Mouse (Mus musculus) CH12.LX (cell line): ENCODE measurements around the gene Ssh2. TPM values are rescaled to one million over a fixed set of nuclear protein-coding genes. Genes with fewer than 3 reads are reported as not detected.
A peak's percentile ranks its signal among the peaks of the same experiment; 100 is the strongest.

Experiments
- DNase-seq: peaks from one replicate; pipeline ENCODE4 v3.0.0-alpha.2; 2013; ENCODE audit errors: extremely low read depth
- H3K27ac ChIP-seq: 2 replicates; pipeline ENCODE4 v1.5.1; 2012; ENCODE audit warnings: low read depth, mild to moderate bottlenecking, control low read depth, moderate library complexity; ENCODE audit not compliant: insufficient read depth
- H3K27me3 ChIP-seq: replicated peaks from 2 replicates; pipeline ENCODE3; 2012; ENCODE audit warnings: inconsistent platforms
- H3K36me3 ChIP-seq, 2 experiments: replicated peaks in 1 of 2; 2 replicates each; pipeline versions ENCODE3 to v1.6.1; 2012; ENCODE audit warnings: inconsistent platforms in 1 of 2, low read length in 1 of 2, mild to moderate bottlenecking in 1 of 2, mixed read lengths in 1 of 2, moderate library complexity in 1 of 2; ENCODE audit not compliant: control insufficient read depth in 1 of 2, insufficient read depth in 1 of 2
- H3K4me1 ChIP-seq, 2 experiments: 2 replicates each; pipeline ENCODE4 v1.6.1; 2012; ENCODE audit warnings: inconsistent platforms in 1 of 2, moderate library complexity in 1 of 2; ENCODE audit not compliant: insufficient read depth in 2 of 2, control insufficient read depth in 1 of 2
- H3K4me2 ChIP-seq: 2 replicates; pipeline ENCODE4 v1.6.1; 2012; ENCODE audit warnings: low read depth, mild to moderate bottlenecking, control low read depth; ENCODE audit not compliant: poor library complexity, insufficient read depth, severe bottlenecking
- H3K4me3 ChIP-seq, 3 experiments: fragments of 150-350 bp in 1 of 3; sonication (generic) in 1 of 3; replicated peaks in 1 of 3; 2 replicates each; pipeline versions ENCODE3 to v1.5.1; 2011 to 2012; ENCODE audit warnings: low read depth in 2 of 3, low read length in 2 of 3, mild to moderate bottlenecking in 2 of 3, moderate library complexity in 2 of 3, control low read depth in 1 of 3, improper control_type of control experiment in 1 of 3, inconsistent platforms in 1 of 3, mixed read lengths in 1 of 3; ENCODE audit not compliant: poor library complexity in 1 of 3
- H3K79me2 ChIP-seq: replicated peaks from 2 replicates; pipeline ENCODE4 v1.6.1; 2012; ENCODE audit warnings: mild to moderate bottlenecking, moderate library complexity; ENCODE audit not compliant: control insufficient read depth, poor library complexity, insufficient read depth, severe bottlenecking; ENCODE audit errors: extremely low read depth
- H3K9ac ChIP-seq: 2 replicates; pipeline ENCODE4 v1.6.1; 2012; ENCODE audit warnings: low read depth, mild to moderate bottlenecking, control low read depth, moderate library complexity; ENCODE audit not compliant: insufficient read depth
- H3K9me3 ChIP-seq: replicated peaks from 2 replicates; pipeline ENCODE3; 2012; ENCODE audit warnings: low read length, inconsistent platforms, mixed read lengths
- CHD2 ChIP-seq: IDR thresholded peaks from 2 replicates; pipeline ENCODE4 v1.6.1; 2011; ENCODE audit warnings: low read length, improper control_type of control experiment
- CTCF ChIP-seq, 2 experiments: IDR thresholded peaks in 1 of 2; conservative IDR thresholded peaks in 1 of 2; 2 replicates each; pipeline ENCODE4 v1.5.1; 2011 to 2012; ENCODE audit warnings: low read depth in 2 of 2, low read length in 2 of 2, improper control_type of control experiment in 1 of 2, inconsistent platforms in 1 of 2, mild to moderate bottlenecking in 1 of 2, moderate library complexity in 1 of 2
- ELF1 ChIP-seq: IDR thresholded peaks from 2 replicates; pipeline ENCODE4 v1.6.1; 2014; ENCODE audit warnings: low read depth, mild to moderate bottlenecking, inconsistent platforms, low read length, improper control_type of control experiment
- IRF4 ChIP-seq: IDR thresholded peaks from 2 replicates; pipeline ENCODE4 v1.6.1; 2014; ENCODE audit warnings: low read depth, mild to moderate bottlenecking, inconsistent platforms, low read length, improper control_type of control experiment
- JUN ChIP-seq: IDR thresholded peaks from 2 replicates; pipeline ENCODE4 v1.6.1; 2011; ENCODE audit warnings: low read depth, mild to moderate bottlenecking, low read length, improper control_type of control experiment, moderate library complexity; ENCODE audit not compliant: insufficient read depth
- JUND ChIP-seq: conservative IDR thresholded peaks from 2 replicates; pipeline ENCODE4 v1.6.1; 2011; ENCODE audit warnings: low read depth, low read length, improper control_type of control experiment
- MAFK ChIP-seq: IDR thresholded peaks from 2 replicates; pipeline ENCODE4 v1.6.1; 2011; ENCODE audit warnings: low read length, improper control_type of control experiment; ENCODE audit not compliant: insufficient replicate concordance
- MAZ ChIP-seq: IDR thresholded peaks from 2 replicates; pipeline ENCODE4 v1.6.1; 2012; ENCODE audit warnings: low read depth, mild to moderate bottlenecking, inconsistent platforms, low read length, improper control_type of control experiment, moderate library complexity
- MEF2A ChIP-seq: IDR thresholded peaks from 2 replicates; pipeline ENCODE4 v1.6.1; 2014; ENCODE audit warnings: low read depth, mild to moderate bottlenecking, inconsistent platforms, low read length, improper control_type of control experiment, borderline replicate concordance
- MXI1 ChIP-seq: IDR thresholded peaks from 2 replicates; pipeline ENCODE4 v1.6.1; 2011; ENCODE audit warnings: mild to moderate bottlenecking, low read depth, low read length, improper control_type of control experiment
- PAX5 ChIP-seq: IDR thresholded peaks from 2 replicates; pipeline ENCODE4 v1.6.1; 2012; ENCODE audit warnings: low read length, inconsistent platforms, mixed read lengths
- POLR2A ChIP-seq: IDR thresholded peaks from 2 replicates; pipeline ENCODE4 v1.6.1; 2011; ENCODE audit warnings: low read depth, mild to moderate bottlenecking, improper control_type of control experiment, low read length
- RAD21 ChIP-seq: IDR thresholded peaks from 2 replicates; pipeline ENCODE4 v1.6.1; 2011; ENCODE audit warnings: low read depth, mild to moderate bottlenecking, low read length, improper control_type of control experiment, moderate library complexity
- RCOR1 ChIP-seq: conservative IDR thresholded peaks from 2 replicates; pipeline ENCODE4 v1.6.1; 2012; ENCODE audit warnings: low read depth, mild to moderate bottlenecking, inconsistent platforms, low read length, improper control_type of control experiment
- SIN3A ChIP-seq: IDR thresholded peaks from 2 replicates; pipeline ENCODE4 v1.6.1; 2012; ENCODE audit warnings: low read length, improper control_type of control experiment, inconsistent platforms
- SMC3 ChIP-seq: IDR thresholded peaks from 2 replicates; pipeline ENCODE4 v1.6.1; 2011; ENCODE audit warnings: low read depth, low read length, improper control_type of control experiment
- TCF12 ChIP-seq: IDR thresholded peaks from 2 replicates; pipeline ENCODE4 v1.6.1; 2014; ENCODE audit warnings: low read depth, mild to moderate bottlenecking, inconsistent platforms, low read length, improper control_type of control experiment
- dilution Hi-C: fragments of 300-500 bp; cut with MboI; formaldehyde crosslinking; loops from 2 replicates; pipeline ENCODE4 v1.14.3; 2020; ENCODE audit warnings: low sequenced_read_pairs; ENCODE audit not compliant: extremely low pct_unique_long_range_greater_than_20kb, extremely low pct_ligation_motif_present
- in situ Hi-C: fragments of 300-500 bp; cut with MboI; formaldehyde crosslinking; loops from 3 replicates; pipeline ENCODE4 v1.14.3; 2019; ENCODE audit warnings: low sequenced_read_pairs, low pct_ligation_motif_present, low pct_unique_long_range_greater_than_20kb, mixed read lengths
- polyA plus RNA-seq: library from polyadenylated mRNA; unstranded; fragments of >175 nt; gene quantifications from 2 replicates; pipeline ENCODE4 v1.2.1, GENCODE M21; 2012; ENCODE audit warnings: low read depth; ENCODE audit not compliant: insufficient read length
- total RNA-seq, 2 experiments: library from RNA; depleted of rRNA; stranded (reverse); fragments of 300-350 nt in 1 of 2; fragments of >200 nt in 1 of 2; gene quantifications; 2 replicates each; pipeline ENCODE4 v1.2.3; 2012 to 2014

Ssh2 gene
- total and polyA plus RNA-seq, 3 experiments: 5.9 to 14.6 (median 6.3) TPM

DNA sequence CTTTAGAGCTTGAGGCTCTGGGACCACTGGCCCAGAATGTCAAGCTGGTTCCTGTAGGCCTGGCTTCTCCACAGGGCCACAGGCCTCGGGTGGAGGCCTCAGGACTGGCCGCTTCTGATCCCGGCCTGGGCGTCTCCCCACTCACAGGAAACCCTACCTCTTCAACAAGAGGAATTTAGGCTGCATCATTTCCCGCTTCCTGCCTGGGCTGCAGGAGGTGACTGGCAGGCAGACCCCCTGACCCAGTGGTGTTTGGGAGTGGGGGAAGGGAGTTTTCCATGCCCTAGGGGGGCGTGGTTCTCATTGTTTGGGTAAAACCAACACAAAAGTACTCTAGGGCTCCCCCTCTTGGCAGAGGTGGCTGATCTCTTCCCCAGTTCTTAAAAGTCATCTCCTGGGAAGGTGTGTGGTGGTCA lies 281.3 kb downstream of the Ssh2 start:
- TF ChIP-seq RAD21 (peak; percentile 23), ELF1 (0 out of 2 replicates have a peak, but pooled peaks have one; percentile 7), JUN (no peak), PAX5 (no peak), POLR2A (no peak), CHD2 (peak; percentile 67), JUND (no peak), MAZ (peak; percentile 44; the same call in 1 of the 2 replicates), MAFK (no peak), CTCF (conservative IDR thresholded peaks at IDR 0.05 in 1 of 2, IDR thresholded peaks at IDR 0.05 in 1 of 2; ENCODE audit: low read depth in 2 of 2, low read length in 2 of 2) (peak; percentile 63 to 84), SIN3A (0 out of 2 replicates have a peak, but pooled peaks have one; percentile 69), MXI1 (peak; percentile 55), SMC3 (peak; percentile 63)
- no peaks in the 10 kb centered on the region for H3K9me3 ChIP-seq
- H3K4me3 ChIP-seq: no peak overlapping the region
- in situ Hi-C loops (loop anchor here (5.0 kb wide), 1 partner anchor 125 kb away; no protein-coding TSS in a partner anchor), dilution Hi-C loops (no loop called here)
- H3K79me2 ChIP-seq: peaks cover 34% of the 10 kb centered on the region
- H3K36me3 ChIP-seq: peaks cover 21 to 61% of the 10 kb centered on the region in 2 experiments
- H3K9ac ChIP-seq: no peak overlapping the region
- H3K27me3 ChIP-seq: no peaks in the 10 kb centered on the region
- H3K4me2 ChIP-seq: no peak overlapping the region
- H3K4me1 ChIP-seq: peaks cover 19 to 54% of the 10 kb centered on the region in 2 experiments
- peak; percentile 89 for DNase-seq
- H3K27ac ChIP-seq: 0 out of 2 replicates have a peak overlapping the region, but pooled peaks have one; percentile 15

- dilution Hi-C loops: no loop called here
- no peaks in the 10 kb centered on the region for H3K27me3 ChIP-seq
- H3K4me2 ChIP-seq: no peak overlapping the region
- DNase-seq: no peak
- TF ChIP-seq MEF2A: no peak
- TF ChIP-seq TCF12: no peak
- 0 out of 2 replicates have a peak, but pooled peaks have one; percentile 0 for TF ChIP-seq MAZ
- no peak for TF ChIP-seq MAFK
- no peak for TF ChIP-seq RCOR1
- TF ChIP-seq IRF4: no peak
- H3K4me1 ChIP-seq: peaks cover 19 to 54% of the 10 kb centered on the region in 2 experiments
- H3K9me3 ChIP-seq: no peaks in the 10 kb centered on the region
- H3K79me2 ChIP-seq: peaks cover 34% of the 10 kb centered on the region
- no peak overlapping the region for H3K4me3 ChIP-seq
- no peak overlapping the region for H3K9ac ChIP-seq
- in situ Hi-C loops: loop anchor here (5.0 kb wide), 1 partner anchor 124 kb away; no protein-coding TSS in a partner anchor
- peaks cover 25 to 66% of the 10 kb centered on the region in 2 experiments for H3K36me3 ChIP-seq
- no peak overlapping the region for H3K27ac ChIP-seq
These were observed 281.8 kb downstream of the Ssh2 start for GRCm38 (mm10) chr11:77497851-77498250.
